Mouse (Mus musculus): Measurements from ENCODE around the gene Nomo1. TPM values are rescaled to one million over a fixed set of nuclear protein-coding genes. Genes with fewer than 3 reads are reported as not detected.
A peak's percentile ranks its signal among the peaks of the same experiment; 100 is the strongest.

The Nomo1 gene
- polyA plus RNA-seq, 1 experiment from 2014 or later: 27.2 TPM

DNA sequence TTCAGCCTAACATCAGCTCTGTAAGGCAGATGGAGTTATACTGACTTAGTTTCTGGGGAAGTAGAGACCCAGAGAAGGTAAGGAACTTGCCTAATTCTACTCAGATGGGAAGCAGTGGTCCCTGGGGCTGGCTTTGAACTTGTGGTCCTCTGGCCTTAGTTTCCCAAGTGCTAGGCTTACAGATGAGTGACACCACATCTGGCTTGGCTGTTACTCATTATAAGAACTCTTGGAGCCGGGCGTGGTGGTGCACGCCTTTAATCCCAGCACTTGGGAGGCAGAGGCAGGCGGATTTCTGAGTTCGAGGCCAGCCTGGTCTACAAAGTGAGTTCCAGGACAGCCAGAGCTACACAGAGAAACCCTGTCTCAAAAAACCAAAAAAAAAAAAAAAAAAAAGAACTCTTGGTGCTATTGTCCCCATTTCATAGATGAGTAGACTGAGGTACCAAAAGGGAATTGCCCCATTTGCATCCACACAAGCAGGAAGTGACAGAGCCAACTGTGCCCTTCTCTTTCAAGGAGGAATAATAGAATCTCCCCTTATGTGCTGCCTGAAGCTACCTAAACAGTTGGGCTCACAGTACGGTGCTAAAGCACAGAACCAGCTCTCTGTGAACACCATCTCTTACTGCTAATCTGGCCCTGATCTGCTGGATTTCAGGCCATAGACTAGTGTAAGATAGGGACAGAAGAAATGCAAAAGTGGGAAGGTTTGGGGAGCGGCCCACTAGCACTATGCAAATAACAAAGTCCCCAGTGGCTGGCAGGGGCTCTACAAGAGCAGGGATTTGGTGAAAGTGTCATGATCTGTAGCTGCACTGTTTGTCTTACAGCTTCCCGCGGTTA is 4.0 kb upstream of the Nomo1 start:
- Histone ChIP-seq H3K27ac (0 out of 2 replicates have a peak overlapping the region, but pooled peaks have one; percentile 31), H3K4me3 (replicated peaks; ENCODE audit: low read depth, low read length) (no peak overlapping the region; the same call in 1 of the 2 replicates), H3K4me2 (ENCODE audit: low read length) (peak overlapping the region; percentile 45), H3K4me1 (replicated peaks; ENCODE audit: insufficient read depth, low read length) (peaks cover 4% of the 10 kb centered on the region), H3K9ac (ENCODE audit: low read depth, low read length) (no peak overlapping the region), H3K27me3 (ENCODE audit: insufficient read depth, low read length) (no peaks in the 10 kb centered on the region), H3K36me3 (ENCODE audit: insufficient read depth, low read length) (no peaks in the 10 kb centered on the region), H3K9me3 (replicated peaks; ENCODE audit: low read length) (no peaks in the 10 kb centered on the region)
- TF ChIP-seq CTCF (IDR thresholded peaks at IDR 0.05; ENCODE audit: low read depth): peak; percentile 22; the same call in 1 of the 2 replicates
- DNase-seq (ENCODE audit: low spot score): no peak
- WGBS: 68% methylated on average over 9 of the region's 9 CpGs
- ATAC-seq (replicated peaks; ENCODE audit: low FRiP score, low read depth): no peak

DNA sequence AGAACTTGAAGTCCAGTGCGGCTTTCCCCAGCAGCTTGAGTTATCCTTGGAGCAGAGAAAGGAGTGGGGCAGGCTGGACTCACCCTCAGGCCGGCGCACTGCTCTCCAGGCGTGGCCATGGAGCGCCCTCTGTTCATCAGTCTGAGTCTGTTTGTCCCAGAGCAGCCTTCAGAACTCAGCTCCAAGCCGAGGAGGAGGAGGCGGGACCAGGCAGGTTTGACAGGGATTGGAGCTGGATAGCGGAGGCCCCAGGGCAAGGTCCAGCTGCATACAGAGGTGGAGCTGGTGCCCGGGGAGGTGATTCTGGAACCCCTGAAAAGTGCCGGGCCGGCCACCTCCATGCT is 3.4 kb upstream of the Nomo1 start, which contains the start of gene Abcc6:
Gene Abcc6 (minus strand): TSS at position 158 of the 344 bp plus-strand sequence.
- Histone ChIP-seq H3K4me1 (replicated peaks; ENCODE audit: insufficient read depth, low read length) (peaks cover 7% of the 10 kb centered on the region), H3K4me2 (ENCODE audit: low read length) (peak within 1 kb of the TSS; percentile 45), H3K4me3 (replicated peaks; ENCODE audit: low read depth, low read length) (no peak within 1 kb of the TSS; the same call in 1 of the 2 replicates), H3K27me3 (ENCODE audit: insufficient read depth, low read length) (no peaks in the 10 kb centered on the region), H3K36me3 (ENCODE audit: insufficient read depth, low read length) (no peaks in the 10 kb centered on the region), H3K9me3 (replicated peaks; ENCODE audit: low read length) (no peaks in the 10 kb centered on the region), H3K27ac (peak within 1 kb of the TSS; percentile 31; the same call in 1 of the 2 replicates), H3K9ac (ENCODE audit: low read depth, low read length) (no peak within 1 kb of the TSS)
- 3% methylated on average over 11 of the region's 11 CpGs for WGBS
- peak; percentile 41 for DNase-seq (ENCODE audit: low spot score)
- no peak for TF ChIP-seq CTCF (IDR thresholded peaks at IDR 0.05; ENCODE audit: low read depth)
- ATAC-seq (replicated peaks; ENCODE audit: low FRiP score, low read depth): 0 out of 2 replicates have a peak, but pooled peaks have one; percentile 30

DNA sequence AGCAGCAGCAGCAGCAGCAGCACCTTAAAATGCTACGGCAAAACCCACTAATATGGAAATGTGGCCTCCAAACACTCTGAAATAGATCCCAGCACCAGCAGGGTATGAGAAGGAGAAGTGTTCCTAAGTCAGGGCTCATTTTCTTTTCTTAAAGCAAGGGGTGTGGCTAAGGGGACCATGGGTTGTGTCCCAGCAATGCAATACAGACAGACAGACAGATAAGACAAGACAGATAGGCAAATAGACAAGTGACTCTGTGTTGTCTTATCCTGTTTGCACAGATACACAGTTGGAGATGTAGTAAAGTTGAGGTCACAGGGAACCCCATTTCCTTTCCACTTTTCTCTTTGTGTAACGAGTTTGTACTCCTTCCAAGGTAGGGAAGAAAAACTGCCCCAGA is 2.4 kb upstream of the Nomo1 start:
- no peaks in the 10 kb centered on the region for H3K27me3 ChIP-seq (ENCODE audit: insufficient read depth, low read length)
- H3K4me2 ChIP-seq (ENCODE audit: low read length): no peak overlapping the region
- H3K4me3 ChIP-seq (replicated peaks; ENCODE audit: low read depth, low read length): no peak overlapping the region
- no peak for DNase-seq (ENCODE audit: low spot score)
- H3K27ac ChIP-seq: no peak overlapping the region
- no peaks in the 10 kb centered on the region for H3K36me3 ChIP-seq (ENCODE audit: insufficient read depth, low read length)
- no peak for TF ChIP-seq CTCF (IDR thresholded peaks at IDR 0.05; ENCODE audit: low read depth)
- peaks cover 7% of the 10 kb centered on the region for H3K4me1 ChIP-seq (replicated peaks; ENCODE audit: insufficient read depth, low read length)
- 72% methylated on average over 2 of the region's 2 CpGs for WGBS
- H3K9me3 ChIP-seq (replicated peaks; ENCODE audit: low read length): no peaks in the 10 kb centered on the region
- no peak overlapping the region for H3K9ac ChIP-seq (ENCODE audit: low read depth, low read length)
- ATAC-seq (replicated peaks; ENCODE audit: low FRiP score, low read depth): no peak

DNA sequence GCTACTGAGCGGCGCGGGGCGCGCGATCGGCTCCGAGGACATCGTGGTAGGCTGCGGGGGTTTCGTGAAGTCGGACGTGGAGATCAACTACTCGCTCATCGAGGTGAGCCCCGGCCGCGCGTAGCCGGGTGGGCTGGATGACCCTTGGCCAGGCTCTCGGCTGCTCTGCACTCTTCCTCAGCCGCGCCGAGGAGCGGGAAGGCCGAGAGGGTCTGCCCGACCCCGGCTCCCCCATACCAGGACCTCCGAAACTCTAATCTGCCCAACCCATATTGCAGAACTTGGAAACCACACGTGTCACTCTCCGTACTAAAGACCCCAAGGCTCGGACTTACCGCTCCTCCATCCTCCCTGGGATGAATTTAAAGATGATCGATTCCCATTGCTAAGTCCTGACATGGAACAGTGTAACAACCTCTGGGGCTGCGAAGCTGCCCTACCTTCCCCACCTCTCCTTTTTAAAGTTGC is 406 bp downstream of the Nomo1 start:
- ATAC-seq (replicated peaks; ENCODE audit: low FRiP score, low read depth) (no peak; the same call in 1 of the 2 replicates), DNase-seq (ENCODE audit: low spot score) (peak; percentile 7)
- no peaks in the 10 kb centered on the region for H3K27me3 ChIP-seq (ENCODE audit: insufficient read depth, low read length)

DNA sequence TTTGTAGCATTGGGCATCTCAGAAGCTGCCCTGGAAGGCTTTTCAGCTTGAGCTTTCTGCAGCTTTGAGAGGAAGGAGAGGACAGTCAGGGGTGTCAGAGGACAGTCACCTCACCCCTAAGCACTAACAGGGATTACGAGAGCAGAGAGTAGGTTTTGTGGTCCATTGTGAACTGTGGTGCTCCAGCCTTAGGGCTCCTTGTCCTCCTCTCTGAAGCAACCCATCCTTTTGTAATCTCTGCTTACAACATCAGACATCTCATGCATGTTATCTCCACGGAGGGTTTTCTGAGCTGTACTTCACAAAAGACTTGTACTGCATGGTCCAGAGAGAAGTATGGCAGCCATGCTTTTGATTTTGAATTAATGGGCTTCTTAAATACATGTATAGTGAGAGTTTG is 1.5 kb downstream of the Nomo1 start:
- Histone ChIP-seq H3K36me3 (ENCODE audit: insufficient read depth, low read length) (no peaks in the 10 kb centered on the region), H3K9ac (ENCODE audit: low read depth, low read length) (no peak overlapping the region), H3K9me3 (replicated peaks; ENCODE audit: low read length) (no peaks in the 10 kb centered on the region), H3K27ac (no peak overlapping the region), H3K27me3 (ENCODE audit: insufficient read depth, low read length) (no peaks in the 10 kb centered on the region), H3K4me2 (ENCODE audit: low read length) (peak overlapping the region; percentile 99), H3K4me1 (replicated peaks; ENCODE audit: insufficient read depth, low read length) (peaks cover 7% of the 10 kb centered on the region), H3K4me3 (replicated peaks; ENCODE audit: low read depth, low read length) (no peak overlapping the region)
- no peak for TF ChIP-seq CTCF (IDR thresholded peaks at IDR 0.05; ENCODE audit: low read depth)
- ATAC-seq (replicated peaks; ENCODE audit: low FRiP score, low read depth): no peak
- DNase-seq (ENCODE audit: low spot score): no peak
- WGBS: 75% methylated on average over 2 of the region's 2 CpGs

More for the DNA sequence above, 406 bp downstream of the Nomo1 start:
- TF ChIP-seq CTCF (IDR thresholded peaks at IDR 0.05; ENCODE audit: low read depth): no peak
- Histone ChIP-seq H3K4me1 (replicated peaks; ENCODE audit: insufficient read depth, low read length) (peaks cover 7% of the 10 kb centered on the region), H3K36me3 (ENCODE audit: insufficient read depth, low read length) (no peaks in the 10 kb centered on the region), H3K4me2 (ENCODE audit: low read length) (peak overlapping the region; percentile 99), H3K9ac (ENCODE audit: low read depth, low read length) (peak overlapping the region; percentile 86), H3K9me3 (replicated peaks; ENCODE audit: low read length) (no peaks in the 10 kb centered on the region), H3K4me3 (replicated peaks; ENCODE audit: low read depth, low read length) (peak overlapping the region; percentile 86), H3K27ac (no peak overlapping the region)
- 2% methylated on average over 31 of the region's 35 CpGs for WGBS

DNA sequence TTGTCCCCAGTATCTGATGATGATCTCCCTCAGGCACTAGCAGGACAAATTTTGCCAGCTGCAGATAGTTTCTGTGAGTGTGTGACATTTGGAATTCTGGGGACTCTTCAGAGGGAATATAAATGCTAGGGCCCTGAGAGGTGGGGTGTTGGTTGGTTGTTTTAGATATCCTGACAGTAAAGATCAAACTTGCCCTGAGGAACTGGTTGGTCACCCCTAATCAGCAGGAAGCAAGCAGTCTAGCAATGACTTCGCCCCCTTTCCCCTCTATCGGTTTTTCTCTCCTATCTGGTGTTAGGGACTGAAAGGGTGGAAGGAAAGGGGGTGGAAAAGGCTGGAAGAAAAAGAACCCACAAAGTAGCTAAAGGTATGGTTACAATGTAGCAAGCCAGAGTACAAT is 2.0 kb downstream of the Nomo1 start:
- no peak overlapping the region for H3K4me2 ChIP-seq (ENCODE audit: low read length)
- no peaks in the 10 kb centered on the region for H3K27me3 ChIP-seq (ENCODE audit: insufficient read depth, low read length)
- H3K9me3 ChIP-seq (replicated peaks; ENCODE audit: low read length): no peaks in the 10 kb centered on the region
- H3K27ac ChIP-seq: no peak overlapping the region
- no peak overlapping the region for H3K4me3 ChIP-seq (replicated peaks; ENCODE audit: low read depth, low read length)
- ATAC-seq (replicated peaks; ENCODE audit: low FRiP score, low read depth): no peak
- no peak overlapping the region for H3K9ac ChIP-seq (ENCODE audit: low read depth, low read length)
- no peak for TF ChIP-seq CTCF (IDR thresholded peaks at IDR 0.05; ENCODE audit: low read depth)
- no peaks in the 10 kb centered on the region for H3K36me3 ChIP-seq (ENCODE audit: insufficient read depth, low read length)
- H3K4me1 ChIP-seq (replicated peaks; ENCODE audit: insufficient read depth, low read length): peaks cover 7% of the 10 kb centered on the region
- WGBS: 78% methylated on average over 2 of the region's 2 CpGs
- no peak for DNase-seq (ENCODE audit: low spot score)

All from kidney, postnatal 0 days (tissue).